In genomic region chr15:86027871-86028270, GRCm38 (mm10) we compare ENCODE assay signal across 10 mouse cellular contexts. TPM values are rescaled to one million over a fixed set of nuclear protein-coding genes. Genes with fewer than 3 reads are reported as not detected.
A peak's percentile ranks its signal among the peaks of the same experiment; 100 is the strongest.
DNase-seq lines count a peak whose midpoint lies in the region; ATAC-seq and TF ChIP-seq lines count a peak whose summit lies in the region.
"Had no signal": no experiment of that assay in that cellular context is flagged by ENCODE, and none has a peak within 500 bp of the region (broad histone marks: within the 10 kb centered on the region; RNA-seq: fewer than 3 reads in every experiment).

No protein-coding gene starts in this region.

- peak overlapping the region; percentile 28; the same call in 1 of the 2 replicates for H3K4me3 ChIP-seq in lung, embryonic 14.5 days (ENCODE audit: low read depth, low read length)
- H3K4me3 ChIP-seq in forebrain, embryonic 16.5 days (replicated peaks; ENCODE audit: low read length): peak overlapping the region; percentile 17
- no peak overlapping the region for H3K4me3 ChIP-seq in neural tube, embryonic 15.5 days (replicated peaks)
- H3K4me3 ChIP-seq: left cerebral cortex, adult 2 months; liver, embryonic 15.5 days had no signal

- H3K9me3 ChIP-seq in lung, embryonic 14.5 days (ENCODE audit: low read depth, low read length): peaks cover 13% of the 10 kb centered on the region; the same call in 1 of the 2 replicates
- H3K9me3 ChIP-seq in forebrain, embryonic 16.5 days (ENCODE audit: control insufficient read depth, low read length): 0 out of 2 replicates have a peak, but pooled peaks cover 4% of the 10 kb centered on the region
- H3K9me3 ChIP-seq in neural tube, embryonic 15.5 days (replicated peaks): no peaks in the 10 kb centered on the region
- H3K9me3 ChIP-seq: liver, embryonic 15.5 days had no signal

- peaks cover 19% of the 10 kb centered on the region for H3K36me3 ChIP-seq in lung, embryonic 14.5 days (ENCODE audit: insufficient read depth)
- peaks cover 9% of the 10 kb centered on the region; the same call in 1 of the 2 replicates for H3K36me3 ChIP-seq in forebrain, embryonic 16.5 days (ENCODE audit: control insufficient read depth, insufficient read depth)
- no peaks in the 10 kb centered on the region for H3K36me3 ChIP-seq in neural tube, embryonic 15.5 days
- H3K36me3 ChIP-seq: liver, embryonic 15.5 days had no signal

- no peak for DNase-seq in lung, embryonic 14.5 days
- DNase-seq in lung, adult 18-20 months: no peak
- no peak for DNase-seq in cerebellum, adult 9-10 months
- DNase-seq in right cerebral cortex, postnatal 10 days (ENCODE audit: low spot score in 2 of 2): no peak
- DNase-seq: kidney, adult 11 months had no signal

- no peak overlapping the region for H3K9ac ChIP-seq in lung, embryonic 14.5 days
- no peak overlapping the region for H3K9ac ChIP-seq in forebrain, embryonic 16.5 days (replicated peaks; ENCODE audit: low read depth, low read length)
- no peak overlapping the region for H3K9ac ChIP-seq in neural tube, embryonic 15.5 days (replicated peaks)
- H3K9ac ChIP-seq: liver, embryonic 15.5 days had no signal

- H3K27me3 ChIP-seq in lung, embryonic 14.5 days (ENCODE audit: insufficient read depth, low read length): peaks cover 13% of the 10 kb centered on the region
- H3K27me3 ChIP-seq in forebrain, embryonic 16.5 days (replicated peaks; ENCODE audit: control insufficient read depth, insufficient read depth, low read length): no peaks in the 10 kb centered on the region
- H3K27me3 ChIP-seq in neural tube, embryonic 15.5 days (replicated peaks): peaks cover 9% of the 10 kb centered on the region

- peak overlapping the region; percentile 59 for H3K4me2 ChIP-seq in lung, embryonic 14.5 days
- H3K4me2 ChIP-seq in forebrain, embryonic 16.5 days (ENCODE audit: low read length): peak overlapping the region; percentile 46
- peak overlapping the region; percentile 28; the same call in 1 of the 2 replicates for H3K4me2 ChIP-seq in neural tube, embryonic 15.5 days
- H3K4me2 ChIP-seq: liver, embryonic 15.5 days had no signal

- H3K27ac ChIP-seq in lung, embryonic 14.5 days (ENCODE audit: low read depth): no peak overlapping the region
- H3K27ac ChIP-seq in forebrain, embryonic 16.5 days (ENCODE audit: low read length): no peak overlapping the region
- H3K27ac ChIP-seq in neural tube, embryonic 15.5 days (replicated peaks): no peak overlapping the region
- H3K27ac ChIP-seq: left cerebral cortex, adult 2 months; liver, embryonic 15.5 days had no signal

- WGBS in lung, embryonic 14.5 days: 37% methylated on average over 8 of the region's 8 CpGs
- WGBS in forebrain, embryonic 16.5 days: 66% methylated on average over 8 of the region's 8 CpGs
- WGBS in neural tube, embryonic 15.5 days: 29% methylated on average over 8 of the region's 8 CpGs

- no peak for TF ChIP-seq CTCF in lung, embryonic 14.5 days (IDR thresholded peaks at IDR 0.05; ENCODE audit: low read depth)

- no peak for ATAC-seq in lung, embryonic 14.5 days (ENCODE audit: insufficient read depth)
- peak; percentile 84 for ATAC-seq in activated CD4-positive, CD25-positive, alpha-beta regulatory T cell, adult 4 months
- ATAC-seq in forebrain, embryonic 16.5 days: no peak
- no peak for ATAC-seq in neural tube, embryonic 15.5 days (ENCODE audit: low FRiP score)

- H3K4me1 ChIP-seq in lung, embryonic 14.5 days (ENCODE audit: insufficient read depth): 0 out of 2 replicates have a peak, but pooled peaks cover 4% of the 10 kb centered on the region
- H3K4me1 ChIP-seq in forebrain, embryonic 16.5 days (replicated peaks; ENCODE audit: control insufficient read depth, insufficient read depth, low read length): peaks cover 20% of the 10 kb centered on the region
- H3K4me1 ChIP-seq in neural tube, embryonic 15.5 days: peaks cover 9% of the 10 kb centered on the region

RNA-seq across cellular contexts. Expression of gene Celsr1, which starts 5.7 kb away (rescaled TPM):
- polyA plus RNA-seq in lung, embryonic 14.5 days (2014; fragmentation: Nextera tagmentation; extraction: Ambion mirVana): 9.0 and 9.9 TPM in 2 replicates
- polyA plus RNA-seq in activated CD4-positive, CD25-positive, alpha-beta regulatory T cell, adult 4 months (2017; shearing (Covaris generic)): 1 to 10 TPM; 3.9 to 4.9 TPM
- polyA plus RNA-seq in forebrain, embryonic 16.5 days (2015; fragmentation: Nextera tagmentation; extraction: Ambion mirVana): 4.6 and 5.6 TPM in 2 replicates
- polyA plus RNA-seq in neural tube, embryonic 15.5 days (2015; fragmentation: Nextera tagmentation; extraction: Ambion mirVana): 0.88 and 1.4 TPM in 2 replicates

RNA-seq across cellular contexts. Expression of gene Gramd4, which starts 29.6 kb away (rescaled TPM):
- 8.6 and 9.8 TPM in 2 replicates for polyA plus RNA-seq in lung, embryonic 14.5 days (2014; fragmentation: Nextera tagmentation; extraction: Ambion mirVana)
- 10 to 100 TPM; 20.5 to 22.7 TPM for polyA plus RNA-seq in activated CD4-positive, CD25-positive, alpha-beta regulatory T cell, adult 4 months (2017; shearing (Covaris generic))
- polyA plus RNA-seq in forebrain, embryonic 16.5 days (2015; fragmentation: Nextera tagmentation; extraction: Ambion mirVana): 56.8 and 57.8 TPM in 2 replicates
- polyA plus RNA-seq in neural tube, embryonic 15.5 days (2015; fragmentation: Nextera tagmentation; extraction: Ambion mirVana): 25.4 and 25.8 TPM in 2 replicates
